Mouse (Mus musculus) cerebellum, adult (tissue): ENCODE measurements at regions not wholly inside any gene's neighbourhood (a gene's known extent, or its start where the extent isn't known, plus 50 kb on each side); places are given as distances from the start of the nearest gene placed in this dataset.
"Not testable (repeated sequence)": the region's sequence is repeated elsewhere in the genome, so short reads cannot be mapped to it uniquely, and the experiment has no call there.

ENCODE experiments used
- ATAC-seq: cut with Nextera tagmentation; 2 replicates; pipeline ENCODE4 v1.9.2; 2017; ENCODE audit warnings: mild to moderate bottlenecking, moderate library complexity, mixed read lengths; ENCODE audit not compliant: insufficient number of reproducible peaks, low FRiP score, low TSS enrichment

DNA sequence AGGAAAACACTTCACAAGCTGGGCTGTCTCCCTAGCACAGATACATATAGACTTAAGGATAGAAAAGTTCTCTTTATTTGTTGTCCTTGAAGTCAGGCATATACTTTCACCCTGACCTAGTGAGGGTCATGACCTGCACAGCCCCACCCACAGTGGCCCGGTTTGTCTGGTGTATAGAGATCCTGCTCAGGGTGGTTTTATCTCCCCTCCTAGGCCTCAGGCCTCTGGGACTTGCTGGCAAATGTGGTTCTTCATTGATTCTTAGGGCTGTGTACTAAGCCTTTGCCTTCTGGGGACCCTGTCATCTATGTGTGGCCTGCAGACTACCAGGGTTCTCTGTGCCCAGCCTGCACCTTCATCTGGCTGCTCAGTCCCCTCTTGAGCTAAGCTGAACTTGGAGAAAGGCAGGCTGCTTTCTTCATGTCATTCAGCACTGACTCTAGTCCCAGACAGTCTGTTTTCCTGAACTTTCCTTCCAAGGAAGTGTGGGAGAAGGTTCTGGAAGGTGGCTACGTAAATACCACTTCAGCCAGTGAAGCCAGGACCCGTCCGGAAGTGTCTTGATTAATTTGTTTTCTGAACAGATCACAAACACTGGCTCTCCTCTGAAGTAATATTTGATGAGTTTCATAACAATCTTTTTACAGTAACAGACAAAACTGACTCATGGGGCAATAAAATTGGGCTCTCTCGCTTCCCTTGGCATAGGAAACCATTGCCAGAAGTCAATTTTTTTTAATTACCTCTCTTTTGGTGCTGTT, 135.0 kb upstream of the Dapk1 start:
- no peak for ATAC-seq

DNA sequence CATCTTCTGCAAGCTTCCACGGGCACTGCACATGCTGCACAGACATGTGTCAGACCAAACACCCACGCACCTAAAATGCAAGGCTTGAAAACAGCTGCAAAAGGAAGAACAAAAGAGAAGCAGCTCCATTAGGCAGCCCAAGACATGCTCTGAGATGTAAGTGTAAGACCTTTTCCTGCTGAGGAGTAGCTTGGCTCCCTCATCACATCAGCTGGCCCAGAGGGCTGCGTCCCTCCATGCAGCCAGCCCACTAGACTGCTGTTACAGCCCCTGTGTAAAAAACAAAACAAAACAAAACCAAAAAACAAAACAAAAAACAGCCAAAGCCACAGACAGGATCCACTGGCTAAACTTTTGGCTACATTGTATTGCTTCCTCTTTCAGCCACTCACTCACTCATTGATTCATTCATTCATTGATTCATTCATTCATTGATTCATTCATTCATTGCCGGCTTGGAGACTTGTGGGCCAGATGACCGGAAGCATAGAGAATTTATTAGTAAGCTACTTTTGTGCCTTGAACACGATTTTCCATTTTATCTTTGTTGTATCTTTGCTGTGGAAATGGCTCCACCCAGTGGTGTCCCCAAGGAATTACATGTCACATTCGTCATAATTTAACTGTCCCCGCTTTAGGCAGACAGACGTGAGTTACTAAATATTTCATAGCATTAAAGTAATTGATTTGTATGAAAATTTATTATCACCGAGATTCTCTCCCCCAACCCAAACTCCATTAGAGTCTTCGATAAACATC, 133.7 kb upstream of the Dapk1 start:
- ATAC-seq, result no peak

DNA sequence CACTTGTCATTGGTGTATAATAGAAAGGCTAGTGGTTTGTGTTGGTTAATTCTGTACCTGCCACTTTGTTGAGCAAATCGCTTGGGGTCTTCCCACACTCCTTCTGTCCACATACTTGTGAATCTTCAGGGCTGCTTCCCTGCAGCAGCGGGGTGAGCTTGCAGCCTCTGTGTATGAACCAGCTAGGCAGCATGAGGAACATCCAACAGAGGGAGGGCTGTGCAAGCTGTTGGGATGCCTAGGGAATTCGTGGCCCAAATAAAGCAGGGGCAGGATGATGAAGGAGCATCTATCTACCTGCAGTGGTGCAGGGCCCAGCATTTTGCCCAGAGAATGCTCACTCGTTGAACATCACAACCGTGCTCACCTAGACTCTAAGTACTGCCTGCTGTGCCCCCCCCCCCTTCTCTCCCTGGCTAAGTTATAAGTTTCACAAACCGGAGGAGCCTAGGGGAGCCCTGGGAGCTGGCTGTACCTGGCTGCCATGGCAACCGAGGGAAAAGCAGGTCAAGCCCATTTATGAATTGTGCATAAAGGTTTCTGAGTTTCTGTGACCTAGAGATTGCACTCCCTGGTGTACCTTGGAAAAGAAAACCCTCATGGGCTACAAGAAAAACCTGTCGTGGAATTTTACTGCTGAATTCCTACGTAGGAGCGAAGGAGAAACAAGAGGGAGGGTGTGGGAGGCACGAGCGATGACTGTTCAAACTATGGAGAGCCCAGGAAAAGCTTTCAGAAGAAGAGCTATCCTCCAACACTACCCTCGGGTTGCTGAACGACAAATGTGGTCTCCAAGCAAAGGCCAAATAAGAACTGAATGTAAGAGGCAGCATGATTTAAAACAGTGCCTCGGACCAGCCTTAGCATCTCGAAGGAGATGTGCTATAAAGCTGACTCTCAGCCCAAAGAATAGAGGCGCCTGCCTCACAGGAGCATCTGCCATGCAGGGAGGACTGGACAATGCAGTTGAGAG, 131.0 kb upstream of the Dapk1 start:
- ATAC-seq, result no peak

DNA sequence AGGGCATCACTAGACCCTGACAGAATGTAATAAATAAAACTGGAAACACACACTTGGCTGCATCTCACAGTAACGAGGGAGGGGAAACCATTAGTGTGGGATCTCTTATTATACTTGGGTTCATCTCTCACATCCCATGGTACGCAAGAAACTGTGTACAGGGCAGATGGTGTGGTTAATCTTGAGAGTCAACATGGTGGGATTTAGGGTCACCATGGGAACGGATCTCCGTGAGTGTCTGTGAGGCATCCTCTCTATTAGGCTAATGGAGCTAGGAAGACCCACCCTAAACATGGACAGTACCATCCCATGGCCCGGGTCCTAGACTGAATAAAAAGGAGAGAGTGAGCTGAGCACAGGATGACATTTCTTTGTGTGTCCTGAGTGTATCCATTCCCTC, 130.1 kb upstream of the Dapk1 start:
- no peak for ATAC-seq

DNA sequence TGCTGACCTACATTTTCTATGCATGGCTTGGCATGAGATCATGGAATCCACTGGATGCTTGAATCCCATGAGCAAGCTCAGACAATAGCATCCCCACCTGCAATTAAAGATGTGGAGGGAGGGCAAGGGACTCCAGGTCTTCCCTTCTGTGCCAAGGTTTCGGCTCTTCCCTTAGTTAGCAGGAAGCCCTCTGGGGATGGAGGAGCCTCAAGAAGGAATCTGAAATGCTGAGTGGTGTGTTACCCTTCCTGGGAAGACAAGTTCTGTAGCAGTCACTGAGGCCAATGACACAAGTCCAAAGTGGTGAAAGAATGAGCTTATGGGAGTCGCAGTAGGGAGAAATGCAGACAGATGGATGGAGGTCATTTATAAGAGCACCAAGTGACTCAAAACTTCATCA, 125.4 kb upstream of the Dapk1 start:
- no peak for ATAC-seq

DNA sequence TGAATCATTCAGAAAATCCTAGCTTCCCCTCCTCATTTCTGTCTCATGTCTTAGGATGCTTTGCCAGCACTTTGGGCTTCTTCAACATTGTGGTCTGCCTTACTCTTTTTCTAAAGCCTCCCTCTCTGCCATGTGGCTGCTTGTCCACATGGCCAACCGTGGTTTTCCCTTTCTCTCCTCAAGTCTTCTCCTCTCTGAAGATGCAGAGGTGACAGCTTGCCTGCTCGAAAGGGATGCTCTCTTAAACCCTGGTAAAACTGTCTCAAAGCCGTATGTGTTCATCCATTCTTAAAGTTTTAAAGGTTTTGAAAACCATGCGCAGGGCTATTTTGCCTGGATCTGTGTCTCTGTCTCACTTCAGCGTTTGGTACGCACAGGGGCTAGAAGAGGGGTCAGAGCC, 123.4 kb upstream of the Dapk1 start:
- ATAC-seq, result no peak

DNA sequence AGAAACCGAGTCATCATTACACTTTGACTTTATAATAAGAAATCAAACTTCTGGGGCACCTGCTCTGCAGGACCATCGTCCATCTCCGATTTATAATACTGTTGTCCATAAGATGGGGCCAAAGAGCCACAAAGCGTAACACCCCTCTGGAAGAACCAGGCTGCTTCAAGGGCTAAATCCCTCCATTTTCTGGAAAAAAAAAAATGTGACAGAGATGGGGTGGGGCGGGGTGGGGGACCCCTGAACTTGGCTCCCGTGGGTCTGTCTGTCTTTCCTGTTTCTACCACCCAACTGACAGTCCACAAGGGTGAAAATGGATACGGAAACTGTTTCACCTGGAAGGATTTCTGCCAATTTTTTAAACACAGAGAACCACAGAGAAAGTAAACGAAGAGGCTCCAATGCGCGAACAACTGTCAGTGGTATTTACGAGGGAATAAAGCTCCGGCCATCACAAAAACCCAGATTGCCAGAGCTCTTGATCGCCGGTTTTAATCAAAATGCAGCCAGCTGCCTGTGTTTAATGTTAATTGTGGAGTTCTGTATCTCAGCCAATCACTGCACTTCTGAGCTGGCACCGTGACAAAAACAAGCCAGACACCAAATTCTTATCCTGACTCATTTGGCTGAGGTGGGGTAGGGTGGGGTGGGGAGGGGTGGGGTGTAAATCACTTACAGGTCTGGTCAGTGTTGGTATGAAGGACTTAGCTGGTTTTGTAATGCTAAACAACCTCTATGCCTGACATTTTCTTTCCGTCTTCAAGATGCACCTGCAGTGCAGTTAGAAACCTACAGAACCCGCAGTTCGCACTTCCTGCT, 122.5 kb upstream of the Dapk1 start:
- peak; percentile 79 for ATAC-seq

DNA sequence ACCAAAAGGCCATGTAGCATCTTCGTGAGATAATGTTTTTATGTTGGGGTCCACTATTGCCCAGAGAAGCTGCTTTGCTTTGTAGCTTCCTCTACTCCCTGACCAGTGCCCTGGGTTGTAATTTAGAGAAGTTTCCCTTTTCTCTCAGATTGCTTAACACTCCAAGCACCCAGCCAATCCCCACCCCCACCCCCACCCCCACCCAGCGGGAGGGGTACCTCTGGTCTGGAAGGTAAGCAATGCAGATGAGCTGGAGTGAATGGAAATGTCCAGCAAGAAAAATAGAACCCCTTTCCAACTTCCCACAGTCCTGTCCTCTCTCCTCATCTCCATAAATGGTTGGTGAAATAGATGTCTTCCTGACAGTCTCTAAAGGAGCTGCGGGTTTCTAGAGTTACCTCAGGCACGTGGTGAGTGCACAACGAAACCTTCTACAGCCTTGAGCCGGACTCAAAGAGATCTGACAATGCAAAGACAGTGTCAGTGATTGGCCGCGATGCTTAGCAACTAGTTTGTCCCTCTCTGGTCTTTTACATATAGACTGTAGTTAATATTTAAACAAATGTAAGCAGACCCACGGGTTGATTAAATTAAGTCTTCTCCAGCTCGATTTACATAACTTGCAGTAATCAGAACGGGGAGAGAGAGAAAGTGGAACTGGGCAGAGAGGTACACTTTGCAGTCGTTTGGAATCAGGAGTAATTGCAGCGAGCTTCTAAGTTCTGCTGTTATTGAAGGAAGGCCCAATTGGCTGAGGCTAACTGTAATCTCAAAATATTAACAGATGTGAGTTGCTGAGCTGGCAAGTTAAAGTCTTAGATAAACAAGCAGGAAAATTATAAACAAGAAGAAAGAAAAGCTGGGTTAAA, 121.7 kb upstream of the Dapk1 start:
- ATAC-seq, result no peak

DNA sequence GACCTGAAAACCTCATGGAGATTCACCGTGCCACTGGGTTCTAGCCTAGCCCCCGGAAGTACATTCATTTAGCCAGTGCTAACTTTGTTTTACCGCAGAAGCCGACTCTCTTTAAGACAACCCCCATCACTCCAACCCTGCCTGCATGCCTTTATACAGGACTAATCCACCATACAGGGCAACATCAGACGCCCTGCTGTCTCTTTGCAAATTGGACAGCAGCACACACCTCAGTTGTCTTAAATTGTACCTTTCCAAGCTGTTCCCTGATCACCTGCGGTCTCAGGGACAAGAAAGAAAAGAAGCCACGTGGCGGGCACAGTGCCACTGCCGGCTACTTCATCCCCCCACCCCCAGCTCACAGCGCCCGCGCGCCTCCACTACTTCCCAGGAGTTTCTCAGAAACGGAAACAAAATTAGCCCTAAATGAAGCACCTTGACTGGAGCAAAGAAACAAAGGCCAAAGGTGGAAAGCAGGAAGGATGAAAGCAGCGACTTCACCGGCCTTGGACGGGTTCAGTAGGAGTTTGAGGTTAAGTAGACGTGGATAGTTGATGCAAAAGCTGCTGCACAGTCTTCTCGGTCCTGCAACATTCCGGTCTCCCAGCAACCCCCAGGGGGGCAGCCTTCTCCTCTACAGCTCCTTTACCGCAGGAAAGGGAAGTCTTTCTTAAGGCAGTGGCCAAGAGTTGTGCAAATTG, 120.9 kb upstream of the Dapk1 start:
- ATAC-seq, result no peak

DNA sequence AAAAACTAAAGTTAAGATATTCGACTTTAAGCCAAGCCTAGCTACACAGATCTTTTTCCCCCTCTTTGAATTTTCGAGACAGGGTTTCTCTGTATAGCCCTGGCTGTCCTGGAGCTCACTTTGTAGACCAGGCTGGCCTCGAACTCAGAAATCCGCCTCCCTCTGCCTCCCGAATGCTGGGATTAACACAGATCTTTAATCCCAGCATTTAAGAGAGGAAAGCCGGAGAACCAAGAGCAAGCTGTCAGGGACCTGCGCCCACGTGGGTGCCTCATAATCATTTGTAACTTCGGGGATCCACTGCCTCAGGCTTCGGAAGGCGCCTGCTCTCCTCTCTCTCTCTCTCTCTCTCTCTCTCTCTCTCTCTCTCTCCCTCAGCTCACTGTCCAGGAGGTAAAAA, 120.3 kb upstream of the Dapk1 start:
- ATAC-seq, result not testable (repeated sequence)

DNA sequence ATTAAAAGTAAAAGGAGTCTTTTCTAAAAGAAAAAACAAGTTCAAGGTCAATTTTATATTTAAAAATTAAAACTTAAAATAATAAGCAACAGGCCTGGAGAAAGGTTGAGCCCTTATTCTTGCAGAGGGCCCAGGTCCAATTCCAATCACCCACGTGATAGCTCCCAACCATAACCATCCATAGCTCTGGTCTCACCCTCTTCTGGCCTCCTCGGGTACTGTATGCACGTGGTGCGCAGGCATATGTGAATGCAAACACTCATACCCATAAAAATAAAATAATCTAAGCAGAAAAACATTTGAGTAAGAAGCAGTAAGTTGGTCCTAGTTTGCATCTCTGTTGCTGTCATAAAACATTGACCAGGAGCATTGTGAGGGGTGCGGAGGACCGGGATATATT, 119.8 kb upstream of the Dapk1 start:
- no peak for ATAC-seq

DNA sequence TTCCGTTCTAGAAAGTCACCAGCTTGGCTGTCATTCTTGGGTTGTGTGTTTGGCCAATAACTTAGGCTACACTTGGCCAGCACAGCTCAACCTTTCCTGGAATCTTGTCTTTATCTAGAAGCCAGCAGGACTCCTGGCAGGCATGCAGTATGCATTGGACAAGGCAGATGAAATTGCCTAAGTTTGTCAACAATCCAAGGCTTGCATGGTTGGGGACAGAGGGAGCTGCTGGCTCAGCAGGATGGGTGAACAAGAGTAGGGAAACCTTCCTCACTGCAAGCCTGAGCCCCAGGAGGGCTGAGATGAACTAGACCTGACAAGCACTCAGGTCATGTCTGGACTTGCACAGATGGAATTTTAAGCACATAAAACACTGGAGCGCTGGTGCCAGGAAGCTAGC, 115.6 kb upstream of the Dapk1 start:
- ATAC-seq, result peak; percentile 52

DNA sequence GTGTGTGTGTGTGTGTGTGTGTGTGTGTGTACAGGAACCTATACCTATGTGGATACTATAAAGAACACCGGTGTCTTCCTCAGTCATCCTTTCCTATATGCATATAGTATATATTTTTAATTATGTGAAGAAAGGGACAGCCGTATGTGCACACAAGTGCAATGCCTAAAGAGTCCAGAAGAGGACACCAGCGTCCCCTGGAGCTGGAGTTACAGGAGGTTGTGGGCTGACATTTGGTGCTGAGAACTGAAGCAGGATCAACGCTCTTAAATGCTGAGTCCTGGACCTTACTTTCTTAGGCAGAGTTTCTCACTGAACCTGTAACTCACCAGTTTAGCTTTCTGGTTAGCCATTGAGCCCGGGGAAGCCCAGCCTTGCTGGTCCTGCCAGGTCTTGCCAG, 114.9 kb upstream of the Dapk1 start:
- no peak for ATAC-seq

DNA sequence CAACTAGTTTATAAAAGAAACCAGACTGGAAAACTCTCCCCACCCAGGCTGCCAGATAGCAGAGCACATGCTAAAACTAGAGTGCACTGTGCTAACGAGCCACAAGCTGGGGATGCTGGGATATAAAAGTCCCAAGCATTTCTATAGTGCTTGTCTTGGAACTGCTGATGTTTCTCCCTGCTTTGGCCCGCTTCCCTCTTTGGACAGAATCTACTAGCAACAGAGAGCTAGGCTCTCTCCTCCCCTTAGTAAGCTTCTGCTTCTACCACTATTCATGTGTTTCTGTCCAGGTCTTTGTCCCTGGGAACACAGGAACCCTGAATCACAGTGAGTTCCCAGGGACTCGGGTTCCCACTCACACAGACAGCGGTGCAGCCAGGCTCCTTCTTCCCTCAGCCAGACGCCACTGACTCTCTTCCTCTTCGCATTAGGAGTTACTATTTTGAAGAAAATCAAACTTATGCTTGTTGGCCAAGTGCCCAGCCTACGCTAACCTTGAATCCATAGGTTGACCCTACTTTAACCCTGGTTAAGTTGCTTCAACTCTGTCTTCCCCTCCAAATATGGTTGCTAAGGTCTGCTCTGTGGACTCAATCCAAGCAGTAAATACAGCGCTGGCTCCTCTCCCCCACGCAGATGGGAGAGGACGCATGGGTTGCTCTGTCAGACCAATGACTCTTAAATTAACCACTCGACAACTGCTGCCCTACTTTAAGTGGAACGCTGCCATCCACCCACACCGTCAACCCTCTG, 113.4 kb upstream of the Dapk1 start:
- ATAC-seq, result 0 out of 2 replicates have a peak, but pooled peaks have one; percentile 28

DNA sequence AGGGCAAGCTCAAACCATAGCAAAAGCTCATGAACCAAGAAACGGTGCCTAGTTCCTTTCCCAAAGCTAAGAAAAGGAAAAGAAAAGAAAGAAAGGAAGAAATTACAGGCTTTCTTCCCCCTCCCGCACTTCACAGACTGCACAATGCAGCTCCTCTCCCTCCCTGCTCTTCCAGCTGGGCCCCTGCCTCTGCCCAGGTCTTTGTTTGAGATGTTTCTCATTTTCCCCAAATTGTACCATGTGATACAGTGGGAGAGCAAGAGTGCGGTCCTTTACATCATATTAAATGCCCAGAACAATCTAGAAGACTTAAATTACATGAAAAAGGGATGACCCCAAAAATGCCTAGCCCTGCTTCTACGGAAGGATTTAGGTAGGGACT, 112.9 kb upstream of the Dapk1 start:
- ATAC-seq, result 0 out of 2 replicates have a peak, but pooled peaks have one; percentile 2

DNA sequence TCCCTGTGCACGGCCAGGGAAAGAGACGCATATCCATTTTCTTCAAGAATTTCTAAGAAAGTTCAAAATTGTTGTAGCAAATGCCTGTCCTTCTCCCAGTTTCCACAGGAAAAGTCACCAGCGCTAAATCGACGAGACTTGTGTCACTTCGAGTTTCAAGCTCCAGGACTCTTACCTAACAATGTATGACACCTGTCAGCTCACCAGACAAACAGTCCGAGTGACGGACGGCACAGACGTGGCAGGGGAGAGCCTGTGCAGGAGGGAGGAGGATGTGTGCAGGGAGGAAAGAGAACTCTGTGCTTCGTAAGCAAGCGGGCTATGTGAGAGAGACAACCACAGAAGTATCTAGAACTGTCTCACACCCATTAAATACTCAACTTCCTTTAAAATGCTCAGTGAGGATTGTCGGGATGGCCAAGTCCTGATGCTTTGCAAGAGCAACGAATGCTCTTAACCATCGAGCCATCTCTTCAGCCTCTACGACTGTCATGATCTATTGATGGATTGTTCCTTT, 109.7 kb upstream of the Dapk1 start:
- ATAC-seq, result no peak

DNA sequence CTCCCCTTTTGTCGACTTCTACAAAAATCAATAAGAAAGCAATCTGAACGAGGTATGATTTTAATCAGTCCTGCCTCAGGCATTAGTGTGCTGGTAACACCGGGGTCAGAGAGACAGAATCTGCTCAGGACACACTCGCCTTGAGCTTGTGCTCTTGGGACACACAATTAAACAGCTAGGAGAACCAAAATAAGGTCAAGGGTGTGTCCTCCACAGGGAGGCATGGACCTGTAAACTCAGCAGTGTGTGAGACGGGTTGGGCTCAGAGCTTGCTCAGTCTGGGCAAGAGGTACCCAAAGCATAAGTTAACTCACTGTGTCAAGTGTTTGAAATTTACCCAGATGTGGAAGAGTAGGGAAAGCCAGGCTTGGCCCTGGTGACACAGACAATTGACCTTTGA, 107.9 kb upstream of the Dapk1 start:
- no peak for ATAC-seq
